Comparison of ENCODE assay signal across 11 mouse cellular contexts in the genomic region with DNA sequence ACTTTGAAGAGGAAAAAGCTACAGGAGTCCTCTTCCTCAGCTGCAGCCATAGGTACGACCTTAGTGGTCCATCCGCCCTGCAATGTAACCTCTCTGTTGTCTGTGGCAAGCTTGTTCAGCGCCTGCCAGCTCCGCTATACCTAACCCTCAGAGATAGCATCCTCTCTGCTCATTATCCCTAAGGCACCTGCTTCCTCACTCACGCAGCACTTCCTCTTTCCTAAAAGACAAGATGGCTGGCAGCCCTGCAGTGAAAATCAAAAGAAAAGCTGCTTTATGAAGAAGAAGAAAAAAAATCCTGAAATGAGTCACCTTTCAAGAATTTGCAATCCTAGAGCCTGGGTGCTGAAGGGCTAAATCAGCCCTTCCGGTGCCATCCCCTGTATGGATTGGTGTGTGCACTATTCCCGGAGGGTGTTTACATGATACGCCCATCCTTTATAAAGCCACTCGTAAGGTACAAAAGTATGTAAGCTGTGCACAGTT. TPM values are rescaled to one million over a fixed set of nuclear protein-coding genes. Genes with fewer than 3 reads are reported as not detected.
A peak's percentile ranks its signal among the peaks of the same experiment; 100 is the strongest.
DNase-seq lines count a peak whose midpoint lies in the region; ATAC-seq and TF ChIP-seq lines count a peak whose summit lies in the region.
"Had no signal": no experiment of that assay in that cellular context is flagged by ENCODE, and none has a peak within 500 bp of the region (broad histone marks: within the 10 kb centered on the region; RNA-seq: fewer than 3 reads in every experiment).

No protein-coding gene starts in this region.

- peak overlapping the region; percentile 79 for H3K4me2 ChIP-seq in hindbrain, embryonic 11.5 days (replicated peaks; ENCODE audit: low read depth, low read length)
- H3K4me2 ChIP-seq in neural tube, embryonic 14.5 days (ENCODE audit: low read depth, low read length) = peak overlapping the region; percentile 80
- H3K4me2 ChIP-seq in intestine, embryonic 16.5 days (ENCODE audit: low read depth, low read length) = no peak overlapping the region
- H3K4me2 ChIP-seq: limb, embryonic 15.5 days had no signal

- no peak overlapping the region for H3K27ac ChIP-seq in heart, embryonic 10.5 days
- H3K27ac ChIP-seq in hindbrain, embryonic 11.5 days (ENCODE audit: low read depth, low read length) = peak overlapping the region; percentile 94; the same call in 1 of the 2 replicates
- no peak overlapping the region for H3K27ac ChIP-seq in neural tube, embryonic 14.5 days (ENCODE audit: low read depth, low read length)
- no peak overlapping the region for H3K27ac ChIP-seq in intestine, embryonic 16.5 days (ENCODE audit: low read length)
- H3K27ac ChIP-seq: limb, embryonic 15.5 days had no signal

- no peak overlapping the region for H3K4me3 ChIP-seq in heart, embryonic 10.5 days
- H3K4me3 ChIP-seq in hindbrain, embryonic 11.5 days (ENCODE audit: low read depth, low read length) = peak overlapping the region; percentile 59
- H3K4me3 ChIP-seq in neural tube, embryonic 14.5 days (ENCODE audit: low read depth, low read length) = peak overlapping the region; percentile 62
- H3K4me3 ChIP-seq in intestine, embryonic 16.5 days (ENCODE audit: low read length) = no peak overlapping the region
- H3K4me3 ChIP-seq: limb, embryonic 15.5 days had no signal

- H3K4me1 ChIP-seq in heart, embryonic 10.5 days = peaks cover 14% of the 10 kb centered on the region
- H3K4me1 ChIP-seq in hindbrain, embryonic 11.5 days (replicated peaks; ENCODE audit: control insufficient read depth, insufficient read depth, low read length) = peaks cover 7% of the 10 kb centered on the region; the same call in 1 of the 2 replicates
- H3K4me1 ChIP-seq in neural tube, embryonic 14.5 days (ENCODE audit: control insufficient read depth, insufficient read depth, low read length) = peaks cover 14% of the 10 kb centered on the region
- peaks cover 7% of the 10 kb centered on the region; the same call in 1 of the 2 replicates for H3K4me1 ChIP-seq in intestine, embryonic 16.5 days (ENCODE audit: control insufficient read depth, insufficient read depth, low read length)

- WGBS in heart, embryonic 10.5 days = 62% methylated on average over 9 of the region's 9 CpGs
- WGBS in hindbrain, embryonic 11.5 days = 67% methylated on average over 9 of the region's 9 CpGs
- WGBS in neural tube, embryonic 14.5 days = 52% methylated on average over 9 of the region's 9 CpGs
- 64% methylated on average over 9 of the region's 9 CpGs for WGBS in intestine, embryonic 16.5 days

- H3K9me3 ChIP-seq in heart, embryonic 10.5 days = no peaks in the 10 kb centered on the region
- H3K9me3 ChIP-seq in hindbrain, embryonic 11.5 days (ENCODE audit: control insufficient read depth, low read length) = no peaks in the 10 kb centered on the region
- H3K9me3 ChIP-seq in neural tube, embryonic 14.5 days (ENCODE audit: control insufficient read depth, low read length) = no peaks in the 10 kb centered on the region
- H3K9me3 ChIP-seq in intestine, embryonic 16.5 days (ENCODE audit: control insufficient read depth, low read length) = no peaks in the 10 kb centered on the region
- H3K9me3 ChIP-seq: limb, embryonic 15.5 days had no signal

- H3K27me3 ChIP-seq in heart, embryonic 10.5 days (ENCODE audit: insufficient read depth, poor library complexity, severe bottlenecking) = peaks cover 43% of the 10 kb centered on the region
- no peaks in the 10 kb centered on the region for H3K27me3 ChIP-seq in hindbrain, embryonic 11.5 days (ENCODE audit: control insufficient read depth, insufficient read depth, low read length)
- no peaks in the 10 kb centered on the region for H3K27me3 ChIP-seq in neural tube, embryonic 14.5 days (ENCODE audit: control insufficient read depth, insufficient read depth, low read length)
- no peaks in the 10 kb centered on the region; the same call in 1 of the 2 replicates for H3K27me3 ChIP-seq in intestine, embryonic 16.5 days (replicated peaks; ENCODE audit: control insufficient read depth, insufficient read depth, low read length)
- H3K27me3 ChIP-seq: limb, embryonic 15.5 days had no signal

- no peak for TF ChIP-seq POLR2A in brain, embryonic 14.5 days (IDR thresholded peaks at IDR 0.05; ENCODE audit: borderline replicate concordance, extremely low read depth, insufficient read depth, insufficient read length, poor library complexity, severe bottlenecking)

- H3K36me3 ChIP-seq in heart, embryonic 10.5 days = no peaks in the 10 kb centered on the region
- no peaks in the 10 kb centered on the region for H3K36me3 ChIP-seq in hindbrain, embryonic 11.5 days (ENCODE audit: control insufficient read depth, insufficient read depth, low read length)
- no peaks in the 10 kb centered on the region for H3K36me3 ChIP-seq in neural tube, embryonic 14.5 days (ENCODE audit: control insufficient read depth, insufficient read depth, low read length)
- no peaks in the 10 kb centered on the region for H3K36me3 ChIP-seq in intestine, embryonic 16.5 days (ENCODE audit: control insufficient read depth, insufficient read depth, low read length)
- H3K36me3 ChIP-seq: limb, embryonic 15.5 days had no signal

- no peak for ATAC-seq in hindbrain, embryonic 11.5 days (ENCODE audit: low FRiP score)
- no peak for ATAC-seq in neural tube, embryonic 14.5 days (ENCODE audit: low read depth)
- no peak for ATAC-seq in intestine, embryonic 16.5 days

- TF ChIP-seq CTCF in brain, embryonic 14.5 days (IDR thresholded peaks at IDR 0.05; ENCODE audit: borderline replicate concordance, extremely low read depth, insufficient read depth, insufficient read length) = no peak

- peak overlapping the region; percentile 37 for H3K9ac ChIP-seq in hindbrain, embryonic 11.5 days (ENCODE audit: low read depth, low read length)
- H3K9ac ChIP-seq in neural tube, embryonic 14.5 days (replicated peaks; ENCODE audit: low read depth, low read length) = peak overlapping the region; percentile 1; the same call in 1 of the 2 replicates
- H3K9ac ChIP-seq in intestine, embryonic 16.5 days (ENCODE audit: low read depth, low read length) = no peak overlapping the region
- H3K9ac ChIP-seq: limb, embryonic 15.5 days had no signal

- intact Hi-C loops in heart, postnatal 25 days (cut with DNase I) = no loop called here
- intact Hi-C loops in left cerebral cortex, postnatal 14 days (cut with DNase I) = no loop called here

- peak; percentile 72 for DNase-seq in heart, embryonic 10.5 days (ENCODE audit: low spot score)
- no peak for DNase-seq in heart, postnatal 25 days (ENCODE audit: low spot score)
- DNase-seq in brain, embryonic 14.5 days (ENCODE audit: low read depth) = peak; percentile 57
- DNase-seq in hindbrain, embryonic 11.5 days (ENCODE audit: low spot score) = no peak
- DNase-seq in adrenal gland, postnatal 10 days = no peak
- no peak for DNase-seq in left cerebral cortex, postnatal 14 days (ENCODE audit: low spot score in 2 of 2)
- DNase-seq: kidney, adult 9 months had no signal

RNA-seq across cellular contexts. Expression of gene Scrn1, which starts 1.7 kb away (rescaled TPM):
- 10.5 and 12.1 TPM in 2 replicates for polyA plus RNA-seq in heart, embryonic 10.5 days (2016; fragmentation: Nextera tagmentation; extraction: Ambion mirVana)
- total RNA-seq in heart, postnatal 25 days (2021) = 10 to 100 TPM in 1 of 2 experiments, 1 to 10 TPM in 1; 9.2 to 12.0 TPM
- polyA plus RNA-seq in brain, embryonic 14.5 days (2012; rRNA removed) = 72.0 and 92.9 TPM in 2 replicates
- polyA plus RNA-seq in hindbrain, embryonic 11.5 days (2014; fragmentation: Nextera tagmentation; extraction: Ambion mirVana) = 70.4 and 75.2 TPM in 2 replicates
- 109 and 110 TPM in 2 replicates for polyA plus RNA-seq in neural tube, embryonic 14.5 days (2014; fragmentation: Nextera tagmentation; extraction: Ambion mirVana)
- total RNA-seq in adrenal gland, postnatal 10 days (2021) = 10 to 100 TPM; 18.1 to 27.5 TPM
- total RNA-seq in left cerebral cortex, postnatal 14 days (2021) = 100 to 1,000 TPM; 163 TPM
- 4.7 and 6.6 TPM in 2 replicates for polyA plus RNA-seq in intestine, embryonic 16.5 days (2015; fragmentation: Nextera tagmentation; extraction: Ambion mirVana)
- total RNA-seq: monocyte, adult 5-6 weeks had no signal

RNA-seq across cellular contexts. Expression of gene Plekha8, which starts 30.4 kb away (rescaled TPM):
- 10.3 and 11.9 TPM in 2 replicates for polyA plus RNA-seq in heart, embryonic 10.5 days (2016; fragmentation: Nextera tagmentation; extraction: Ambion mirVana)
- total RNA-seq in heart, postnatal 25 days (2021) = 10 to 100 TPM; 10.6 TPM
- 15.9 and 16.5 TPM in 2 replicates for polyA plus RNA-seq in brain, embryonic 14.5 days (2012; rRNA removed)
- 16.8 and 19.6 TPM in 2 replicates for polyA plus RNA-seq in hindbrain, embryonic 11.5 days (2014; fragmentation: Nextera tagmentation; extraction: Ambion mirVana)
- 12.2 and 13.3 TPM in 2 replicates for polyA plus RNA-seq in neural tube, embryonic 14.5 days (2014; fragmentation: Nextera tagmentation; extraction: Ambion mirVana)
- 10 to 100 TPM; 15.8 to 17.6 TPM for total RNA-seq in adrenal gland, postnatal 10 days (2021)
- 1 to 10 TPM; 8.5 to 9.4 TPM for total RNA-seq in left cerebral cortex, postnatal 14 days (2021)
- polyA plus RNA-seq in intestine, embryonic 16.5 days (2015; fragmentation: Nextera tagmentation; extraction: Ambion mirVana) = 5.4 and 6.1 TPM in 2 replicates

RNA-seq across cellular contexts. Expression of gene Fkbp14, which starts 32.6 kb away (rescaled TPM):
- 19.8 and 24.6 TPM in 2 replicates for polyA plus RNA-seq in heart, embryonic 10.5 days (2016; fragmentation: Nextera tagmentation; extraction: Ambion mirVana)
- 10 to 100 TPM in 1 of 2 experiments, 1 to 10 TPM in 1; 8.2 to 10.4 TPM for total RNA-seq in heart, postnatal 25 days (2021)
- polyA plus RNA-seq in brain, embryonic 14.5 days (2012; rRNA removed) = 11.6 and 12.2 TPM in 2 replicates
- 16.2 and 17.9 TPM in 2 replicates for polyA plus RNA-seq in hindbrain, embryonic 11.5 days (2014; fragmentation: Nextera tagmentation; extraction: Ambion mirVana)
- polyA plus RNA-seq in neural tube, embryonic 14.5 days (2014; fragmentation: Nextera tagmentation; extraction: Ambion mirVana) = 9.1 and 14.6 TPM in 2 replicates
- 10 to 100 TPM; 19.8 to 20.7 TPM for total RNA-seq in adrenal gland, postnatal 10 days (2021)
- total RNA-seq in left cerebral cortex, postnatal 14 days (2021) = 1 to 10 TPM; 8.4 to 9.7 TPM
- polyA plus RNA-seq in intestine, embryonic 16.5 days (2015; fragmentation: Nextera tagmentation; extraction: Ambion mirVana) = 19.4 and 19.7 TPM in 2 replicates
- total RNA-seq: monocyte, adult 5-6 weeks had no signal

Comparison
In these comparisons a context has a peak if more than half of its experiments do, and no peak if none do; other contexts are left out.
1. DNase-seq: peak in heart, embryonic 10.5 days (single experiment) and brain, embryonic 14.5 days (single experiment); none in heart, postnatal 25 days (single experiment), hindbrain, embryonic 11.5 days (single experiment), adrenal gland, postnatal 10 days (single experiment) and left cerebral cortex, postnatal 14 days (0 of 2).
2. H3K4me3 ChIP-seq: peak in hindbrain, embryonic 11.5 days (single experiment) and neural tube, embryonic 14.5 days (single experiment); none in heart, embryonic 10.5 days (single experiment) and intestine, embryonic 16.5 days (single experiment).